Mouse (Mus musculus): Measurements from ENCODE around the gene Gm5741. TPM values are rescaled to one million over a fixed set of nuclear protein-coding genes. Genes with fewer than 3 reads are reported as not detected.
"Not testable (repeated sequence)": the region's sequence is repeated elsewhere in the genome, so short reads cannot be mapped to it uniquely, and the experiment has no call there.

Gm5741 gene
- polyA plus RNA-seq, 1 experiment from 2014 or later: not detected

GRCm38 (mm10) chr8:85084633-85085032 lies 16.9 kb upstream of the Gm5741 start:
- peaks cover 47% of the 10 kb centered on the region for H3K36me3 ChIP-seq
- H3K4me1 ChIP-seq: peaks cover 38% of the 10 kb centered on the region
- no peaks in the 10 kb centered on the region for H3K9me3 ChIP-seq (replicated peaks)
- H3K27me3 ChIP-seq (ENCODE audit: low read depth, poor library complexity, severe bottlenecking): no peaks in the 10 kb centered on the region
- H3K27ac ChIP-seq: no peak overlapping the region
- no peak overlapping the region for H3K4me3 ChIP-seq
- no peak for DNase-seq (ENCODE audit: low spot score)
- WGBS: 88% methylated on average over 8 of the region's 8 CpGs

GRCm38 (mm10) chr8:85083108-85083813 lies 15.5 kb upstream of the Gm5741 start, which contains the start of gene Man2b1:
Gene Man2b1, plus strand, starts transcription at chr8:85083270.
- Histone ChIP-seq H3K36me3 (peaks cover 46% of the 10 kb centered on the region), H3K4me1 (peaks cover 42% of the 10 kb centered on the region), H3K4me3 (peak within 1 kb of the TSS; percentile 73), H3K9me3 (replicated peaks) (no peaks in the 10 kb centered on the region), H3K27me3 (ENCODE audit: low read depth, poor library complexity, severe bottlenecking) (no peaks in the 10 kb centered on the region), H3K27ac (peak within 1 kb of the TSS; percentile 83)
- DNase-seq (ENCODE audit: low spot score): peak; percentile 80
- 3% methylated on average over 30 of the region's 30 CpGs for WGBS

- not testable (repeated sequence) for H3K4me3 ChIP-seq; DNase-seq (ENCODE audit: low spot score); H3K27ac ChIP-seq; H3K27me3 ChIP-seq (ENCODE audit: low read depth, poor library complexity, severe bottlenecking); H3K9me3 ChIP-seq (replicated peaks)
- 94% methylated on average over 4 of the region's 4 CpGs for WGBS
- H3K4me1 ChIP-seq: peaks cover 42% of the 10 kb centered on the region
- peaks cover 44% of the 10 kb centered on the region for H3K36me3 ChIP-seq
Observed at GRCm38 (mm10) chr8:85082169-85082568, 14.4 kb upstream of the Gm5741 start.

- Histone ChIP-seq H3K27me3 (ENCODE audit: low read depth, poor library complexity, severe bottlenecking) (no peaks in the 10 kb centered on the region), H3K9me3 (replicated peaks) (no peaks in the 10 kb centered on the region), H3K27ac (peak within 1 kb of the TSS; percentile 87), H3K4me3 (peak within 1 kb of the TSS; percentile 96), H3K4me1 (peaks cover 42% of the 10 kb centered on the region), H3K36me3 (peaks cover 46% of the 10 kb centered on the region)
- WGBS: 2% methylated on average over 9 of the region's 9 CpGs
- peak; percentile 62 for DNase-seq (ENCODE audit: low spot score)
Observed at GRCm38 (mm10) chr8:85081216-85081555, 13.4 kb upstream of the Gm5741 start, which contains the start of gene Wdr83. Gene Wdr83, minus strand, starts transcription at chr8:85081306.

- under 1% methylated on average over 30 of the region's 30 CpGs for WGBS
- peak within 1 kb of the TSS; percentile 87 for H3K27ac ChIP-seq
- H3K27me3 ChIP-seq (ENCODE audit: low read depth, poor library complexity, severe bottlenecking): no peaks in the 10 kb centered on the region
- H3K36me3 ChIP-seq: peaks cover 47% of the 10 kb centered on the region
- peak; percentile 76 for DNase-seq (ENCODE audit: low spot score)
- no peaks in the 10 kb centered on the region for H3K9me3 ChIP-seq (replicated peaks)
- peaks cover 42% of the 10 kb centered on the region for H3K4me1 ChIP-seq
- H3K4me3 ChIP-seq: peak within 1 kb of the TSS; percentile 96
Observed at GRCm38 (mm10) chr8:85080532-85081215, 12.9 kb upstream of the Gm5741 start, which contains the start of gene Wdr83os. Gene Wdr83os, plus strand, starts transcription at chr8:85080740.

- H3K27ac ChIP-seq: peak overlapping the region; percentile 87
- H3K4me3 ChIP-seq: peak overlapping the region; percentile 96
- 2% methylated on average over 25 of the region's 25 CpGs for WGBS
- H3K27me3 ChIP-seq (ENCODE audit: low read depth, poor library complexity, severe bottlenecking): no peaks in the 10 kb centered on the region
- H3K9me3 ChIP-seq (replicated peaks): no peaks in the 10 kb centered on the region
- no peak for DNase-seq (ENCODE audit: low spot score)
- H3K36me3 ChIP-seq: peaks cover 47% of the 10 kb centered on the region
- H3K4me1 ChIP-seq: peaks cover 42% of the 10 kb centered on the region
Observed at GRCm38 (mm10) chr8:85080214-85080531, 12.4 kb upstream of the Gm5741 start.

- DNase-seq (ENCODE audit: low spot score): peak; percentile 87
- peaks cover 65% of the 10 kb centered on the region for H3K36me3 ChIP-seq
- H3K27me3 ChIP-seq (ENCODE audit: low read depth, poor library complexity, severe bottlenecking): no peaks in the 10 kb centered on the region
- 1% methylated on average over 2 of the region's 2 CpGs for WGBS
- no peaks in the 10 kb centered on the region for H3K9me3 ChIP-seq (replicated peaks)
- H3K4me1 ChIP-seq: peaks cover 35% of the 10 kb centered on the region
- no peak overlapping the region for H3K27ac ChIP-seq
- no peak overlapping the region for H3K4me3 ChIP-seq
Observed at GRCm38 (mm10) chr8:85076993-85077392, 9.2 kb upstream of the Gm5741 start.

GRCm38 (mm10) chr8:85076001-85076400 lies 8.2 kb upstream of the Gm5741 start:
- Histone ChIP-seq H3K4me3 (0 out of 2 replicates have a peak overlapping the region, but pooled peaks have one; percentile 6), H3K36me3 (peaks cover 65% of the 10 kb centered on the region), H3K27me3 (ENCODE audit: low read depth, poor library complexity, severe bottlenecking) (no peaks in the 10 kb centered on the region), H3K4me1 (peaks cover 31% of the 10 kb centered on the region), H3K9me3 (replicated peaks) (no peaks in the 10 kb centered on the region), H3K27ac (no peak overlapping the region)
- WGBS: 76% methylated on average over 9 of the region's 9 CpGs
- no peak for DNase-seq (ENCODE audit: low spot score)

GRCm38 (mm10) chr8:85074617-85075016 lies 6.8 kb upstream of the Gm5741 start:
- WGBS: 91% methylated on average over 10 of the region's 10 CpGs
- Histone ChIP-seq H3K4me3 (no peak overlapping the region), H3K9me3 (replicated peaks) (no peaks in the 10 kb centered on the region), H3K27me3 (ENCODE audit: low read depth, poor library complexity, severe bottlenecking) (no peaks in the 10 kb centered on the region), H3K4me1 (peaks cover 26% of the 10 kb centered on the region), H3K36me3 (peaks cover 65% of the 10 kb centered on the region), H3K27ac (no peak overlapping the region)
- no peak for DNase-seq (ENCODE audit: low spot score)

- H3K27ac ChIP-seq: no peak overlapping the region
- DNase-seq (ENCODE audit: low spot score): no peak
- no peak overlapping the region for H3K4me3 ChIP-seq
- H3K4me1 ChIP-seq: peaks cover 22% of the 10 kb centered on the region
- peaks cover 61% of the 10 kb centered on the region for H3K36me3 ChIP-seq
- no peaks in the 10 kb centered on the region for H3K27me3 ChIP-seq (ENCODE audit: low read depth, poor library complexity, severe bottlenecking)
- 83% methylated on average over 10 of the region's 10 CpGs for WGBS
- no peaks in the 10 kb centered on the region for H3K9me3 ChIP-seq (replicated peaks)
Observed at GRCm38 (mm10) chr8:85074167-85074566, 6.4 kb upstream of the Gm5741 start.

GRCm38 (mm10) chr8:85073041-85073612 lies 5.3 kb upstream of the Gm5741 start:
- Histone ChIP-seq H3K4me3 (peak overlapping the region; percentile 1; the same call in 1 of the 2 replicates), H3K9me3 (replicated peaks) (no peaks in the 10 kb centered on the region), H3K36me3 (peaks cover 51% of the 10 kb centered on the region), H3K4me1 (peaks cover 22% of the 10 kb centered on the region), H3K27me3 (ENCODE audit: low read depth, poor library complexity, severe bottlenecking) (no peaks in the 10 kb centered on the region), H3K27ac (no peak overlapping the region)
- DNase-seq (ENCODE audit: low spot score): no peak
- 93% methylated on average over 15 of the region's 15 CpGs for WGBS

GRCm38 (mm10) chr8:85072364-85072929 lies 4.7 kb upstream of the Gm5741 start:
- peaks cover 52% of the 10 kb centered on the region for H3K36me3 ChIP-seq
- no peaks in the 10 kb centered on the region for H3K9me3 ChIP-seq (replicated peaks)
- peak overlapping the region; percentile 95 for H3K27ac ChIP-seq

More at GRCm38 (mm10) chr8:85072364-85072929, 4.7 kb upstream of the Gm5741 start:
- H3K27me3 ChIP-seq (ENCODE audit: low read depth, poor library complexity, severe bottlenecking): no peaks in the 10 kb centered on the region
- no peak for DNase-seq (ENCODE audit: low spot score)
- 40% methylated on average over 9 of the region's 9 CpGs for WGBS
- H3K4me1 ChIP-seq: peaks cover 22% of the 10 kb centered on the region
- peak overlapping the region; percentile 96 for H3K4me3 ChIP-seq

All from limb, embryonic 10.5 days (tissue).